Mouse (Mus musculus) R1 (cell line): ENCODE results near the gene Ift122.
A peak's percentile ranks its signal among the peaks of the same experiment; 100 is the strongest.

Source experiments
- DNase-seq: peaks from one replicate; pipeline ENCODE4 v3.0.0-alpha.2; 2018; ENCODE audit warnings: low read depth, low spot score

Gene Ift122

GRCm38 (mm10) chr6:115853091-115853813 lies at the start of gene Ift122, which contains the start of gene Mbd4:
Gene Ift122 (plus strand): TSS chr6:115853470.
Gene Mbd4 (minus strand): TSS chr6:115853371.
- peak; percentile 100 for DNase-seq

- DNase-seq = peak; percentile 85
Measured at GRCm38 (mm10) chr6:115803541-115804382, 49.5 kb upstream of the Ift122 start.

- DNase-seq = peak; percentile 50
Measured at GRCm38 (mm10) chr6:115804432-115805192, 48.7 kb upstream of the Ift122 start.

GRCm38 (mm10) chr6:115807464-115808195 lies 45.6 kb upstream of the Ift122 start:
- peak; percentile 38 for DNase-seq

- peak; percentile 19 for DNase-seq
Measured at GRCm38 (mm10) chr6:115808196-115808487, 45.1 kb upstream of the Ift122 start.

- DNase-seq = peak; percentile 95
Measured at GRCm38 (mm10) chr6:115808488-115809231, 44.6 kb upstream of the Ift122 start, which contains the start of gene Rpl32. Gene Rpl32 (minus strand): TSS chr6:115808747.

- DNase-seq = peak; percentile 73
Measured at GRCm38 (mm10) chr6:115811606-115812005, 41.7 kb upstream of the Ift122 start.

- peak; percentile 69 for DNase-seq
Measured at GRCm38 (mm10) chr6:115814104-115814503, 39.2 kb upstream of the Ift122 start.

GRCm38 (mm10) chr6:115815041-115815440 lies 38.2 kb upstream of the Ift122 start:
- DNase-seq = no peak

GRCm38 (mm10) chr6:115818129-115818528 lies 35.1 kb upstream of the Ift122 start:
- DNase-seq = no peak

- no peak for DNase-seq
Measured at GRCm38 (mm10) chr6:115821216-115821993, 31.9 kb upstream of the Ift122 start.

GRCm38 (mm10) chr6:115823850-115824464 lies 29.3 kb upstream of the Ift122 start:
- peak; percentile 80 for DNase-seq

- DNase-seq = no peak
Measured at GRCm38 (mm10) chr6:115830779-115831601, 22.3 kb upstream of the Ift122 start.

GRCm38 (mm10) chr6:115832152-115832850 lies 21.0 kb upstream of the Ift122 start:
- no peak for DNase-seq

GRCm38 (mm10) chr6:115833861-115834260 lies 19.4 kb upstream of the Ift122 start:
- no peak for DNase-seq

GRCm38 (mm10) chr6:115838161-115838597 lies 15.1 kb upstream of the Ift122 start, which contains the start of gene Efcab12:
Gene Efcab12 (minus strand): TSS chr6:115838412.
- DNase-seq = peak; percentile 98

GRCm38 (mm10) chr6:115838745-115839144 lies 14.5 kb upstream of the Ift122 start:
- DNase-seq = peak; percentile 32

- no peak for DNase-seq
Measured at GRCm38 (mm10) chr6:115845006-115845405, 8.3 kb upstream of the Ift122 start.
